Mouse (Mus musculus) forebrain, embryonic 16.5 days (tissue): ENCODE data around the gene Hes5. TPM values are rescaled to one million over a fixed set of nuclear protein-coding genes. Genes with fewer than 3 reads are reported as not detected.

Source experiments
- ATAC-seq: fragments of 200-750 bp; cut with Nextera tagmentation; 2 replicates; pipeline ENCODE4 v1.8.0; 2017; ENCODE audit warnings: mild to moderate bottlenecking, moderate library complexity
- H3K27ac ChIP-seq: fragments of 300-500 bp; sonication (generic); 2 replicates; pipeline ENCODE4 v1.5.1; 2014; ENCODE audit warnings: low read length, control low read depth
- H3K27me3 ChIP-seq: fragments of 300-500 bp; sonication (generic); replicated peaks from 2 replicates; pipeline ENCODE4 v1.6.1; 2014; ENCODE audit warnings: low read length; ENCODE audit not compliant: control insufficient read depth, insufficient read depth
- H3K36me3 ChIP-seq: fragments of 300-500 bp; sonication (generic); 2 replicates; pipeline ENCODE4 v1.6.1; 2014; ENCODE audit not compliant: control insufficient read depth, insufficient read depth
- H3K4me1 ChIP-seq: fragments of 300-500 bp; sonication (generic); replicated peaks from 2 replicates; pipeline ENCODE4 v1.6.1; 2014; ENCODE audit warnings: low read length; ENCODE audit not compliant: control insufficient read depth, insufficient read depth
- H3K4me2 ChIP-seq: fragments of 300-500 bp; sonication (generic); 2 replicates; pipeline ENCODE4 v1.6.1; 2014; ENCODE audit warnings: mild to moderate bottlenecking, low read length, control low read depth
- H3K4me3 ChIP-seq: fragments of 300-500 bp; sonication (generic); replicated peaks from 2 replicates; pipeline ENCODE4 v1.5.1; 2014; ENCODE audit warnings: mild to moderate bottlenecking, low read length, control low read depth
- H3K9ac ChIP-seq: fragments of 300-500 bp; sonication (generic); replicated peaks from 2 replicates; pipeline ENCODE4 v1.6.1; 2014; ENCODE audit warnings: low read depth, low read length, control low read depth
- H3K9me3 ChIP-seq: fragments of 300-500 bp; sonication (generic); 2 replicates; pipeline ENCODE4 v1.6.1; 2016; ENCODE audit warnings: low read length; ENCODE audit not compliant: control insufficient read depth
- WGBS: fragments of 180-500 bp; shearing (Covaris S2); extraction: QIAGEN DNeasy Blood & Tissue Kit; methylation state at CpG from one replicate; pipeline ENCODE4 v1.1.7; 2014; 5-methylcytosine and 5-hydroxymethylcytosine counted together
- polyA plus RNA-seq: library from polyadenylated mRNA; unstranded; fragments of >200 nt; fragmentation: Nextera tagmentation; extraction: Ambion mirVana; gene quantifications from 2 replicates; pipeline ENCODE4 v1.2.1, GENCODE M21; 2015

Hes5 gene
- polyA plus RNA-seq, result 91.4 and 100 TPM in 2 replicates

GRCm38 (mm10) chr4:154960690-154961225, at the start of gene Hes5:
Gene Hes5, plus strand, starts transcription at chr4:154960923.
- H3K4me1 ChIP-seq, result peaks cover 73% of the 10 kb centered on the region
- peak within 1 kb of the TSS; percentile 96 for H3K27ac ChIP-seq
- H3K9ac ChIP-seq, result peak within 1 kb of the TSS; percentile 79
- under 1% methylated on average over 65 of the region's 65 CpGs for WGBS
- ATAC-seq, result peak; percentile 54
- H3K4me3 ChIP-seq, result peak within 1 kb of the TSS; percentile 84
- H3K9me3 ChIP-seq, result no peaks in the 10 kb centered on the region
- peak within 1 kb of the TSS; percentile 89 for H3K4me2 ChIP-seq
- no peaks in the 10 kb centered on the region for H3K36me3 ChIP-seq
- no peaks in the 10 kb centered on the region for H3K27me3 ChIP-seq

- H3K4me3 ChIP-seq, result no peak overlapping the region
- H3K36me3 ChIP-seq, result no peaks in the 10 kb centered on the region
- H3K4me1 ChIP-seq, result peaks cover 3% of the 10 kb centered on the region; the same call in 1 of the 2 replicates
- no peaks in the 10 kb centered on the region for H3K27me3 ChIP-seq
- WGBS, result 80% methylated on average over 2 of the region's 2 CpGs
- no peak overlapping the region for H3K9ac ChIP-seq
- no peak for ATAC-seq
- no peaks in the 10 kb centered on the region for H3K9me3 ChIP-seq
- H3K4me2 ChIP-seq, result no peak overlapping the region
- H3K27ac ChIP-seq, result no peak overlapping the region
Observed at GRCm38 (mm10) chr4:154911644-154912043, 49.1 kb upstream of the Hes5 start.

- Histone ChIP-seq H3K27me3 (no peaks in the 10 kb centered on the region), H3K36me3 (no peaks in the 10 kb centered on the region), H3K4me2 (no peak overlapping the region), H3K9me3 (no peaks in the 10 kb centered on the region), H3K4me3 (no peak overlapping the region), H3K9ac (no peak overlapping the region), H3K4me1 (no peaks in the 10 kb centered on the region), H3K27ac (no peak overlapping the region)
- no peak for ATAC-seq
- WGBS, result 94% methylated on average over 3 of the region's 3 CpGs
Observed at GRCm38 (mm10) chr4:154913845-154914244, 46.9 kb upstream of the Hes5 start.

- 93% methylated on average over 4 of the region's 4 CpGs for WGBS
Observed at GRCm38 (mm10) chr4:154914252-154914651, 46.5 kb upstream of the Hes5 start.

GRCm38 (mm10) chr4:154914707-154915106, 46.0 kb upstream of the Hes5 start:
- H3K27ac ChIP-seq, result no peak overlapping the region
- H3K36me3 ChIP-seq, result no peaks in the 10 kb centered on the region
- H3K9me3 ChIP-seq, result no peaks in the 10 kb centered on the region
- no peak for ATAC-seq
- no peak overlapping the region for H3K4me3 ChIP-seq
- H3K4me1 ChIP-seq, result no peaks in the 10 kb centered on the region
- H3K27me3 ChIP-seq, result no peaks in the 10 kb centered on the region
- WGBS, result 79% methylated on average over 3 of the region's 3 CpGs
- no peak overlapping the region for H3K4me2 ChIP-seq
- no peak overlapping the region for H3K9ac ChIP-seq

More at GRCm38 (mm10) chr4:154914252-154914651, 46.5 kb upstream of the Hes5 start:
- ATAC-seq, result no peak
- no peaks in the 10 kb centered on the region for H3K4me1 ChIP-seq
- H3K4me3 ChIP-seq, result no peak overlapping the region
- no peak overlapping the region for H3K27ac ChIP-seq
- H3K9me3 ChIP-seq, result no peaks in the 10 kb centered on the region
- no peak overlapping the region for H3K4me2 ChIP-seq
- H3K36me3 ChIP-seq, result no peaks in the 10 kb centered on the region
- no peak overlapping the region for H3K9ac ChIP-seq
- H3K27me3 ChIP-seq, result no peaks in the 10 kb centered on the region

GRCm38 (mm10) chr4:154915286-154915685, 45.4 kb upstream of the Hes5 start:
- Histone ChIP-seq H3K9ac (no peak overlapping the region), H3K4me2 (no peak overlapping the region), H3K4me1 (no peaks in the 10 kb centered on the region), H3K9me3 (no peaks in the 10 kb centered on the region), H3K36me3 (no peaks in the 10 kb centered on the region), H3K4me3 (no peak overlapping the region), H3K27me3 (no peaks in the 10 kb centered on the region), H3K27ac (no peak overlapping the region)
- ATAC-seq, result no peak
- WGBS, result 90% methylated on average over 10 of the region's 10 CpGs

GRCm38 (mm10) chr4:154916662-154917061, 44.1 kb upstream of the Hes5 start:
- 81% methylated on average over 4 of the region's 4 CpGs for WGBS
- no peak overlapping the region for H3K9ac ChIP-seq
- ATAC-seq, result no peak

GRCm38 (mm10) chr4:154922291-154922690, 38.4 kb upstream of the Hes5 start:
- Histone ChIP-seq H3K27me3 (no peaks in the 10 kb centered on the region), H3K9ac (no peak overlapping the region), H3K36me3 (no peaks in the 10 kb centered on the region), H3K4me1 (no peaks in the 10 kb centered on the region), H3K4me3 (no peak overlapping the region), H3K27ac (no peak overlapping the region), H3K4me2 (no peak overlapping the region), H3K9me3 (no peaks in the 10 kb centered on the region)
- WGBS, result 71% methylated on average over 4 of the region's 4 CpGs
- no peak for ATAC-seq

More at GRCm38 (mm10) chr4:154916662-154917061, 44.1 kb upstream of the Hes5 start:
- Histone ChIP-seq H3K4me3 (no peak overlapping the region), H3K9me3 (no peaks in the 10 kb centered on the region), H3K27ac (no peak overlapping the region), H3K4me2 (no peak overlapping the region), H3K27me3 (no peaks in the 10 kb centered on the region), H3K36me3 (no peaks in the 10 kb centered on the region), H3K4me1 (no peaks in the 10 kb centered on the region)

GRCm38 (mm10) chr4:154922931-154923330, 37.8 kb upstream of the Hes5 start:
- no peaks in the 10 kb centered on the region for H3K9me3 ChIP-seq
- no peak overlapping the region for H3K4me3 ChIP-seq
- H3K4me1 ChIP-seq, result no peaks in the 10 kb centered on the region
- WGBS, result 83% methylated on average over 5 of the region's 5 CpGs
- no peak overlapping the region for H3K9ac ChIP-seq
- no peaks in the 10 kb centered on the region for H3K27me3 ChIP-seq
- H3K27ac ChIP-seq, result no peak overlapping the region
- no peaks in the 10 kb centered on the region for H3K36me3 ChIP-seq
- H3K4me2 ChIP-seq, result no peak overlapping the region
- no peak for ATAC-seq

- Histone ChIP-seq H3K4me2 (no peak overlapping the region), H3K27ac (no peak overlapping the region), H3K36me3 (no peaks in the 10 kb centered on the region), H3K27me3 (no peaks in the 10 kb centered on the region), H3K4me3 (no peak overlapping the region), H3K9me3 (no peaks in the 10 kb centered on the region), H3K4me1 (no peaks in the 10 kb centered on the region), H3K9ac (no peak overlapping the region)
- no peak for ATAC-seq
- WGBS, result 49% methylated on average over 4 of the region's 4 CpGs
Observed at GRCm38 (mm10) chr4:154925413-154925812, 35.3 kb upstream of the Hes5 start.
